Mouse (Mus musculus): ENCODE data around the gene Gm10681.
"Not testable (repeated sequence)": the region's sequence is repeated elsewhere in the genome, so short reads cannot be mapped to it uniquely, and the experiment has no call there.

The Gm10681 gene

GRCm38 (mm10) chr3:98510414-98510813, 78.2 kb downstream of the Gm10681 start, which contains the start of gene Hsd3b4:
TSS of gene Hsd3b4 (minus strand) at chr3:98510514.
- not testable (repeated sequence) for DNase-seq (ENCODE audit: low spot score)

DNA sequence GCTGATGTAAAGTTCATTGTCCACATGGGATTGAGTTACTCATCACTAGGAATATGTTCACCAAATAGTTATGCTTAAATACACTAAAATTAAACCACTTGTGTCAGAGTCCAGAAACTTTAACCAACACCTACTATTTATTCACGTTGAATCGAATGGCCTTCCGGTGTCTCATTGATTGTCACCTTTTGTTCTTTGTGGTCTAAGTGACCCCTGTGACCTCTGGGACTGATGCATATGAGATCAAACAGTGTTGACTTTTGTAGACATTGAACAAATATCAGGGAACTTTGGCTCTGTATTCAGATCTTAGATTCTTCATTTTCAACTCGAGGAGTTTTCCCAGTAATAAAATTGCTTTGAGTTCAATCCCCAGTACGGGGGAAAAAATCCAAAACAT, 81.4 kb downstream of the Gm10681 start:
- not testable (repeated sequence) for DNase-seq (ENCODE audit: low spot score)
